Mouse (Mus musculus): Measurements from ENCODE around the gene Apol11b. TPM values are rescaled to one million over a fixed set of nuclear protein-coding genes. Genes with fewer than 3 reads are reported as not detected.
A peak's percentile ranks its signal among the peaks of the same experiment; 100 is the strongest.
"Not testable (repeated sequence)": the region's sequence is repeated elsewhere in the genome, so short reads cannot be mapped to it uniquely, and the experiment has no call there.

Gene Apol11b
- total RNA-seq (2015; ENCODE audit: low replicate concordance) (391 and 419 TPM in 2 replicates), total RNA-seq (2017; ENCODE audit: low replicate concordance) (1,087 and 1,183 TPM in 2 replicates)

DNA sequence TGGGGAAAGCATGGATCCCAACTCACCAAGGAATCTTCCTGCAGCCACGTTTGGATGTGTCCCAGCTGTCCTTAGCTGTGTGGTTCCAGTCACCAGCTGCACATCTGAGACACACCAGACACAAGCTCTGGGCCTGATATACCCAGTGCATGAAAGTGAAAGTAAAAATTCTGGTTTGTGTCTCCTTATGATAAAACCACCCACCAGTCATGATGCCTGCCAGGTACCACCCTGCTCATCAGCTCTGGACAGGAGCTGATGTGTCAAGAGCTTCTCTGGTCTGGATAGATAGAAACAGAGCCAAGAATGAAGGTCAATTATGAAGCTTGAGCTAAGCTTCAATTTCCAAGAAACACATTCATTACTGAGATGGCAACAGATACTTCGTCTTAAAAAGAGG, at the start of gene Apol11b:
Apol11b (minus strand) TSS at position 111 of the 400 bp plus-strand sequence.
- peak; percentile 90 for ATAC-seq (replicated peaks; ENCODE audit: low FRiP score, poor library complexity, severe bottlenecking)

DNA sequence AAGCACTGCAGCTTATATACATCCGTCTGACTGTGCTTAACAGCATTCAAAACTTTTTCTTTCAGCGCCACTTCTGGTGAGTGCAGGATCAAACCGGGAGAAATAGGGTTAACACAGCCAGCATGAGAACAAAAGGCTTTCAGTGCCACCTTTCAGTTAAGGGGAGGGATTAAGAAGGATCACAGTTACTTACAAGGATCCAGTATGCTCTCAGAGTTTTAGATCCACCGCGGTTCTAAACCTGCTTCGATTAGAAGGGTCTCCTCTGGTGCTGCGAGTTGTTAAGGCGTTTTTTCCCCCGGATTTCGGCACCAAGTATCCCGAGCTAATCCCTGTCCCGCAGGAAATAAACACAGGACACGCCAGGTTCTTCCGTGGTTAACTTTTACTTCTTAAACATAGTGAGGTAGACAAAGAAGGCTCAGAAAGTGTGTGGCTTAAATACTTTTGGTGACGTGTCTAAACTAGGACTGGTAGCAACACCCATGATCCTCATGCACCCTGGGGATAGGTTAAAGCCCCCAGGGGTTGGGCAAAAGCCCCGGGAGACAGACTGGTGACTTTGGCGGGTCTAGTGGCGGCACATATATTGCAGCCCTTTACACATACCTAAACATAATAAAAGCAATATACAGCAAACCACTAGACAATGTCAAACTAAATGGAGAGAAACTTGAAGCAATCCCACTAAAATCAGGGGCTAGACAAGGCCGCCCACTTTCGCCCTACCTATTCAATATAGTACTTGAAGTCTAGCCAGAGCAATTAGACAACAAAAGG, 48.6 kb upstream of the Apol11b start:
- not testable (repeated sequence) for ATAC-seq (replicated peaks; ENCODE audit: low FRiP score, poor library complexity, severe bottlenecking)

DNA sequence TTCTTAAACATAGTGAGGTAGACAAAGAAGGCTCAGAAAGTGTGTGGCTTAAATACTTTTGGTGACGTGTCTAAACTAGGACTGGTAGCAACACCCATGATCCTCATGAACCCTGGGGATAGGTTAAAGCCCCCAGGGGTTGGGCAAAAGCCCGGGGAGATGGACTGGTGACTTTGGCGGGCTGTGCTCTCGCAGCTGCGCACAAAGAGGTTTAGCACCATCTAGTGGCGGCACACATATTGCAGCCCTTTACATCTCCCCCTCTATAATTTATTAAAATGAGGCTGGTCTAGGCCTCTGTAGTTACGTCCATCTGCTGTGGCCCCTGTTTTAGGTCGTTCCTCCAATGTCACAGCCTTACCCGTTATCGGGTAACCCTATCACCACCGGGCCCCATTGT, 40.9 kb upstream of the Apol11b start:
- not testable (repeated sequence) for ATAC-seq (replicated peaks; ENCODE audit: low FRiP score, poor library complexity, severe bottlenecking)

DNA sequence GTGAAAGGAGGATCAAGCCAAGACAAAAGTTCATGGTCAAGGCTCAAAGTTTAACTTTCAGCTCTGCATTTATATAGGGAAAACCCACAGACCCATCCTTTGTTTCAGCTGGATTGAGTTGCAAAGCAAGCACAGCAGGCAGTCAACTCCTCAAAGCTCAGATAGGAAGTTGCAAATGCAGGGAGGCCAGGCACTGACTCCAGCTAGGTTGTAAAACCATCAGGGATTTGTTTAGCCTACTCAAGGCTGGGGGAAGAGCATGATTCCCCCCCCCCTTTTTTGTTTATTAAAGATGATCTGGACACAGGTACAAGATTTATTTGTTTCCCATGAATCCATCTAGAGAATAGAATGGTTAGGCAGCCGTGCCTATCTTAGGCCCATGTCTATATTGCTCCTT, 31.0 kb upstream of the Apol11b start:
- not testable (repeated sequence) for ATAC-seq (replicated peaks; ENCODE audit: low FRiP score, poor library complexity, severe bottlenecking)

DNA sequence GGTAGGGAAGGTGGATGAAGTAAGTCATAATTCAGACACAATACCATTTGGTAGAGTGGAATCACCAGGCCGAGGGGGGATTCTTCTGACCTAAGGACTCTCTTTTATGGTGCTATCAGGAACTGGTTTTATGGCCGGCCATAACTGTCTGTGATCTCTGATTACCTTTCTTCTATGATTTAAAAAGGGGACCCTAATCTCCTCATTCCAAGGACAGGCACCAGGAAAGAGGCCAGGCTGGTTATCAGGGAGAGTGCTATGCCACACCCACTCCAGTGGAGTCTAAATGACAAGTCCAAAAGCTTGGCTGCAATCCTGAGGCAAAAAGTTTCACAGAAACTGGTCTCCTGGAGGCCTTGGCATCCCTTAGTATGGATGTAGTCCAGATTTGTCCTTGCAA, 18.8 kb upstream of the Apol11b start:
- 0 out of 2 replicates have a peak, but pooled peaks have one; percentile 54 for ATAC-seq (replicated peaks; ENCODE audit: low FRiP score, poor library complexity, severe bottlenecking)

DNA sequence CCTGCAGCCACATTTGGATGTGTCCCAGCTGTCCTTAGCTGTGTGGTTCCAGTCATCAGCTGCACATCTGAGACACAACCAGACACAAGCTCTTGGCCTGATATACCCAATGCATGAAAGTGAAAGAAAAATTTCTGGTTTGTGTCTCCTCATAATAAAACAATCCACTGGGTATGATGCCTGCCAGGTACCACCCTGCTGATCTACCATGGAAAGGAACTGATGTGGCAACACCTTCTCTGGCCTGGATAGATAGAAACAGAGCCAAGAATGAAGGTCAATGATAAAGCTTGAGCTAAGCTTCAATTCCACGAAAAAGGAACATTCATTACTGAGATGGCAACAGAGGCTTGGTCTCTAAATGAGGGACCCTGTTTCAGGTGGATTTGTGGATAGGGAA, 16.7 kb upstream of the Apol11b start:
- ATAC-seq (replicated peaks; ENCODE audit: low FRiP score, poor library complexity, severe bottlenecking): peak; percentile 82

DNA sequence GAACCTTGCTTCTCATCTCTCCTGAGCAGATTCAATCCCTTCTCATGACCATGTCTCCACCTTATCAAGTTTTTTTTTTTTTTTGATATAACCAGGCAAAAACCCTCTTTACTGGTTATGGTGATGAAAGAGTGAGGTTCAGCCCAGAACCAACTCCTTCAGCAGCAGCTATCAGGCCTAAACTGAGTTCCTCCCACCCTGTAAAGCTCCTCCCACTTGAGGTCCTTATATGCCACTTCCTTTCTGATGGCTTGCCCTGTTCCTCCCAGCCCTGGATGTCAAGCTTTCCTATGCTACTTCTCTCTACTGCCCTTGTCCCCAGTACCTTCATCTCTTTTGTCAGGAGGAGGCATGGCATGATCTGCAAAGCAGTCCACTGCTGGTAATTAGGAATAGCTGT, 8.1 kb upstream of the Apol11b start:
- ATAC-seq (replicated peaks; ENCODE audit: low FRiP score, poor library complexity, severe bottlenecking): peak; percentile 83

DNA sequence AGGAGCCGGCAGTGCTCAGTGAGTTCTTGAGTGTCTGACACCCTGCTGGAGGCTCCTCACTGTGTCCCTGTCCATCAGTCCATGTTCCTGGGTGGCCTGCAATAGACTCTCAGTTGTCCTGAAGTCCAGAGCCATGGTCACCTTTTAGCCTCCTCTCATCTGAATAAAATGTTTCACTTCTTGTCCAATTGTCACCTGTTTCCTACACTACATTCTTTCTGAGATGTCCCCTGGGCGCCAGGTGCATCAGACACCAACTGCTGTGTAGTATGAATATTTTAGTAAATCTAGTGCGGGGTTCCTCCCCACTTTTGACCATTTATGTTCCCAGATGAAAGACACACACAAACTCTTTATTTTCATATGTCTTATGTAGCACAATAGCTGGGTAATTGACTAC, 13.3 kb downstream of the Apol11b start:
- not testable (repeated sequence) for ATAC-seq (replicated peaks; ENCODE audit: low FRiP score, poor library complexity, severe bottlenecking)

DNA sequence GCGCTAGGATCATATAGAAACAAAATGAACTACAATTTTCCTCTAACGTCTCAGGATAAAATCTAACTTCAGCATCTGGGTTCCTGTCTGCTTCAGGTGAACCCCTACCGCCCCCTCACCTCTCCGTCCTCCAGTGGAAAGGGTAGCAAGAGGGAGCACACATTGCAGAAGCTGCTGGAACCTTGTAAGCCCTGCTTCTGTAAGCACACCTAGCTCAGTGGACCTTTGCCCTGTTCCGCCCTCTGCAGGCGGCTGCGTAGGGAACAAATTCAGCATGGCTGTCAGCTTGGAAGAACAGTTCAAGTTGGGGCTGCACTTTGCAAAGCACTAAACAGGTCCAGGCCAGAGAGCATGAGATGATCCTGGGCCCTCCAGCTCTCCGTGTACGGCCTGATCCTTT, 14.4 kb downstream of the Apol11b start:
- ATAC-seq (replicated peaks; ENCODE audit: low FRiP score, poor library complexity, severe bottlenecking): not testable (repeated sequence)

DNA sequence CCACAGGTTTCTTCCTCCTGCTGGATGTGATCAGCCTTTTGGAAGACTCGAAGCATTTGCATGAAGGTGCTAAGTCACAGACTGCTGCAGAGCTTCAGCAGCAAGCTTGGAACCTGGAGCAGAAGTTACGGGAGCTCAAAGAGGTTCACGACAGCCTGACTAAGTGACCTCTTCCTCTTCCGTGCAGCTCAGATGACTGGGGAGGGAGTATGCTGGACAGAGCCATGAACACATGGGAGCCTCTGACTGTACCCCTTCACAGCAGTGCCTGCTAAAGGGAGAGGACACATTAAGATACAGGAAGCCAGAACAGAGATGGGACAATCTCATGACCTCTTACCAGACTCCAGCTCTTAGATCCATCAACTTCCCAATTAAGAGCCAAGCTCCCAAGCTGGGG, 16.6 kb downstream of the Apol11b start:
- not testable (repeated sequence) for ATAC-seq (replicated peaks; ENCODE audit: low FRiP score, poor library complexity, severe bottlenecking)

DNA sequence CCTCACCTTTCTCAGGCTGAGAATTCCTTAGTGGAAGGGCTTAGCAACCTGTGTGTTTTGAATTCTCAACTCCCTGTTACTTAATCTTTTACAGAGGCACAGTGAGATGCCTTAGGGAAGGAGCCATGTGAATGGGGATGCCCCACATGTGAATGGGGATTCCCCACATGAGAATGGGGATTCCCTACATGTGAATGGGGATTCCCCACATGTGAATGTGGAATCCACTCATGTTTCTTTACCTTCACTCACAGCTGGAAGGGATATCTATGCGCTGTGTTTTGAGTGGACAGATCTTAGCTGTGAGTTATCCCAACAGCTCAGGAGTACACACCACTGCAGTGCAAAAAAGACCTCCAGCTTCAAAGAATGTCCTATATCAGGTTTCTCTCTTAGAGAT, 18.4 kb downstream of the Apol11b start:
- ATAC-seq (replicated peaks; ENCODE audit: low FRiP score, poor library complexity, severe bottlenecking): no peak

DNA sequence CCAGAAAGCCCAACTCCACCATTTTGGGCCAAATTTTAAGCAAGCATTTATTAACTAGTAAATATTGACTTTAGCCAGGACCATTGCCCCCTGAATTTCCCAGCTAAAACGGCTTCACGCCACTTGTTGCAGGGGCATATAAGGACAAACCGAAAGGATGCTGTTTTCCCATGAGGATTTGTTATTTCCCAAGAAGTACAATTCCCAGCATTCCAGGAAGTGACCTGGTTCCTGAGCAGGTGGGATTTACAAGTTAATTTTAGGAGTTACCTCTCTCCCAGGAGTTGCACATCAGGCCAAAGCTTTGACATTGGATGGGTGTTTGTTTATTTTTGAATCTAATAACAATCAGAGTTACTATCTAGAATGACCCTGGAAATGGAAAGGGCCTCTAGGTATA, 37.0 kb downstream of the Apol11b start:
- no peak for ATAC-seq (replicated peaks; ENCODE audit: low FRiP score, poor library complexity, severe bottlenecking)

DNA sequence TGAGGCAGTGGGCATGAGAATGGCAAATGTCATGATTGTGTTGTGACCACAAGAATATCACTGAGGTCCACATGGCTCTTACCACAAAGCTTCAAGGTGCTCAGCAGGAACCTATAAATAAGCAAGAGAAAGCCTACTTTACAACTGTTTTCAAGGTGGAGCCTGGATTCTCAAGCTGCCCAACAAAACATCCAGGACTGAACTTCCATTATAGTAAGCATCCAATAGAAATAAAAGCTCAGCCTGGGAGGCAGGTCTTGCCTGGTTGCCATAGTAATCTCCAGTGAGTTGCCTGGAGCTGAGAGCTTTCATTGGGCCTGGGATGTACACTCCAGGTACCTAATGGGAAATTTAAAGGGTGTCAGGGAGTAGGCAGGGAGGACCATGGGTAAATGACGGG, 44.1 kb downstream of the Apol11b start, which contains the start of gene Gm36245:
Gm36245 (plus strand) TSS at position 301 of the 400 bp plus-strand sequence.
- ATAC-seq (replicated peaks; ENCODE audit: low FRiP score, poor library complexity, severe bottlenecking): no peak

DNA sequence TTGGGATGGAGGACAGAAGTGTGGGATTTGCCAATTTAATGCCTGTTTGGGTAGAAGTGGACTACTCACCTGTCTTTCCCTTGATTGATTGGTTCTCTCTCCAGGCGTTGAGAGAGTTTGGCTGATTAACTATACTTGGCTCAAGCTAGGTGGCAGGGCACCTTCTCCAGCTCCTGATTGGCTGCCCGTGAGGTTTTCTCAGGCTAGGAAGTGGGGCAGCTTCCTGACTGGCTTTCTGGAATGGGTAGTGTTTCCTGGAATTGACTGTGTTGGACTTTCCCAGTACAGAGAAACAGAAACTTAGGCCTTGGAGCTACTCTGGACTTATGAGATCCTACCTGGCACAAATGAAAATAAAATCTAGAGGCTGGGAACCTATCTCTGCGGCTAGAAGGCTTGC, 44.7 kb downstream of the Apol11b start:
- no peak for ATAC-seq (replicated peaks; ENCODE audit: low FRiP score, poor library complexity, severe bottlenecking)

DNA sequence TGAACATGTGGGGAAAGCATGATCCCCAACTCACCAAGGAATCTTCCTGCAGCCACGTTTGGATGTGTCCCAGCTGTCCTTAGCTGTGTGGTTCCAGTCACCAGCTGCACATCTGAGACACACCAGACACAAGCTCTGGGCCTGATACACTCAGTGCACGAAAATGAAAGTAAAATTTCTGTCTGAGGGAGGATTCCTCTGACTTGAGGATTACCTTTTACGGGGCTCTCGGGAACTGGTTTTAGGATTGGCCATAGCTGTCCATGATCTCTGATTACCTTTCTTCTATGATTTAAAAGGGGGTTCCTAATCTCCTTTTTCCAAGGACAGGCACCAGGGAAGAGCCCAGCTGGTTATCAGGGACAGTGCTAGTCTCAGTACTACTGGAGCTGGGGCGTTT, 47.1 kb downstream of the Apol11b start, which contains the start of gene Apol10b:
Apol10b (minus strand) TSS at position 165 of the 400 bp plus-strand sequence.
- peak; percentile 50; the same call in 1 of the 2 replicates for ATAC-seq (replicated peaks; ENCODE audit: low FRiP score, poor library complexity, severe bottlenecking)

DNA sequence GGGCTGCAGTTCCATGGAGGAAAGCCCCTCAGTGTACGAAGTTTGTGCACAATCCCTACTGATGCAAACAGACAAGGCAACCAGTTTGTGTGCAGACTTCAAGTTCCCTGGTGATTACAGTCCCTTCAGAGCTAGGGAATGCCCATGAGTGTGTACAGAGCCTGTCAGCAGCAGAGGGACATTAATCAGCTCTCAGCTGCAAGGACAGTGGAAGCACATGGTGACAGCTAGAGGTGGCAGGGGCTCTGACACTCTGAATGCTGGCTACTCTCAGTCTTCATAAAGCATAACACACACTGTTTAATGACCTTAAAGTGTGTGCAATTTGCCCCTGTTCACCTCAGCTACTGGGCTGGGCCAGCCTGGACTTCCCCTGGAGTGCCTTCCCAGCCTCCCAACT, 49.5 kb downstream of the Apol11b start:
- ATAC-seq (replicated peaks; ENCODE audit: low FRiP score, poor library complexity, severe bottlenecking): no peak

DNA sequence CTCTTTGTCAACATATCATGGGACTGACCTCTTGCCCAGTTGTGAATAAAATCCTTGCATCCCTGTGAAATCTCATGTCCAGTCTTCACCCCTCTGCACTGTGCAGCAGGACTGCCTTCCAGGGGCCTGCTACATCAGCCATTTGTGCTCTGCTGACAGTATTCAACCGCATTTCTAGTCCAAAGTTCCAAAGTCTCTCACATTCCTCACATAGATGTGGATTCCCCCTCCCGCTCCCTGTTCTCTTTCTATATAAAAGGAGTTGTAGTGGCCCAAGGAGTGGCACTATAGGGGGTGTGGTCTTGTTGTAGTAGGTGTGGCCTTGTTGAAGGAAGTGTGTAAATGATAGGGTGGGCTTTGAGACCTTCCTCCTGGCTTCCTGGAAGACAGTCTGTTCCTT, 52.2 kb downstream of the Apol11b start:
- ATAC-seq (replicated peaks; ENCODE audit: low FRiP score, poor library complexity, severe bottlenecking): no peak

DNA sequence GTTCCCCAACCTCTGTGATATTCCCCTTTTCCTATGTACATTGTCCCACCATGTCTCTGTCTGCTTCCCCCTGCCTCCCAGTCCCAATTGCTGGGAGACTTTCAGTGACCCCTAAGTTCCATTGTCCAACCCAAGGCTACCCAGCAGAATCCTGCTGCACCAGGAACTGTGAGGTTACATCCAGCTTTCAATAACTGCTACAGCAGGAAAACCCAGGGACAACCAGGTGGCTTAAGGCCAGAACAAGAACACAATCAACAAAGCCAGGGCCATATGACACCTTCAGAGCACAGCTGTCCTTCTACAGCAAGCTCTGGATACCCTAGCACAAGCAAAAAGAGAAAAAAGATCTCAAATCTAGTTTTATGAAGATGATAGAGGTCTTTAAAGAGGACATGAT, 54.1 kb downstream of the Apol11b start:
- ATAC-seq (replicated peaks; ENCODE audit: low FRiP score, poor library complexity, severe bottlenecking): no peak

DNA sequence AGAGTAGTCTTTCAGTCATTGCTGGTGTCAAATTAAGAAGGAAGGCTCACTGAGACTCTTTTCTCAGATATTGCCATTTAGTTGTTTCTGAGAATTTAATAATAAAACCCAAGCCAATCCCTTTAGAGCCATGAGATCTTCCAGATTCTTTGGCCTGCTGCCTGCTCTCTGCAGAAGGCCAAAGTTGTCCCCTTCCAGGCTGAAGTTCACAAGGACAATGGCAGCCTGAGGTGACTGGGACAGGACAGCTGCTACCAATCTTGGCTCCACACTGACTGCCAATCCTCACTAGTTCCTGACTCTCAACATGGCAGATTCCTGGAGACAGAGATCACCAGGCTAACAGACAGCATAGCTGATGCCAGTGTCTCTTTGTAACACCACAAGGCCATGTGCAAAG, 56.1 kb downstream of the Apol11b start:
- no peak for ATAC-seq (replicated peaks; ENCODE audit: low FRiP score, poor library complexity, severe bottlenecking)
